8 mouse cellular contexts compared by ENCODE assay signal in the genomic region with DNA sequence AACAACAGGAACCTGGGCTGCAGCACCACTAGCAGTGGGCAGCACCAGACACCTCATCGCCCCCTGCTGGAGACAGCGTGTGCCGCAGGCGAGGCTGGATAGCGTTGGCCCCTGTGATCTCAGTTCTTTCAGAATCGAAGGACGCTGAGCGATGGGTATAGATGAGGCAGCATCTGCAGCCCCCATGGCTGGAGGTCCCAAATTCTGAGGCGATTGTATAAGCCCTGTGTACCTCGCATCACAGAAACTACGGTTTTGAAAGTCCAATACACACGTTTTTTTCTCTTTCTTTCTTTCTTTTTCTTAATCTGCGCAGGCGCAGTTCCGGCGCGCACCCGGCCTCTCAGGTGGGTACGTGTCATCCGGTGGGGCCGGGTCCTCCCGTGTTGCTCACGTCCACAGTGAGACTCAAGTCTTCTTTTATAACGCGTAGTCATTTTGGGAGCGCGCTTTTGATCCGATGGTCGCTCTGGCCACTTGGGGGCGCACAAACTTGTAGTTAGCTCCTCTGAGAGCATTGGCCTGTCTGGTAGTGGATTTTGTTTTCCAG.
DNase-seq lines count a peak whose midpoint lies in the region; ATAC-seq lines count a peak whose summit lies in the region.

No protein-coding gene starts in this region.

- H3K36me3 ChIP-seq in hindbrain, embryonic 13.5 days, result no peaks in the 10 kb centered on the region

- H3K27me3 ChIP-seq in hindbrain, embryonic 13.5 days, result no peaks in the 10 kb centered on the region

- H3K9me3 ChIP-seq in hindbrain, embryonic 13.5 days, result no peaks in the 10 kb centered on the region

- no peaks in the 10 kb centered on the region for H3K4me1 ChIP-seq in hindbrain, embryonic 13.5 days (replicated peaks)

- H3K4me2 ChIP-seq in hindbrain, embryonic 13.5 days, result peak overlapping the region; percentile 61

- peak; percentile 82 for DNase-seq in Muller cell, postnatal 12 days (ENCODE audit: inconsistent ontology term)
- peak; percentile 88 for DNase-seq in cerebellum, adult 9-11 months
- DNase-seq in frontal cortex, postnatal 10 days (ENCODE audit: low spot score in 2 of 2), result peak; percentile 83
- DNase-seq in layer of hippocampus, postnatal 25 days (ENCODE audit: extremely low spot score in 1 of 2, low spot score in 1 of 2), result peak; percentile 87 to 91
- peak; percentile 82 for DNase-seq in lung, postnatal 25 days (ENCODE audit: low spot score)
- peak; percentile 96 for DNase-seq in retina, embryonic 14.5 days (ENCODE audit: low spot score)
- peak; percentile 93 for DNase-seq in thymus, postnatal 4 days

- H3K27ac ChIP-seq in hindbrain, embryonic 13.5 days, result peak overlapping the region; percentile 69

- peak overlapping the region; percentile 73 for H3K9ac ChIP-seq in hindbrain, embryonic 13.5 days

- peak; percentile 97 for ATAC-seq in hindbrain, embryonic 13.5 days (ENCODE audit: low FRiP score)

- under 1% methylated on average over 30 of the region's 30 CpGs for WGBS in hindbrain, embryonic 13.5 days

- H3K4me3 ChIP-seq in hindbrain, embryonic 13.5 days, result peak overlapping the region; percentile 50

Comparison
In these comparisons a context has a peak if more than half of its experiments do, and no peak if none do; other contexts are left out.
1. Peak in every context shown above with its lines: DNase-seq, ATAC-seq, H3K4me3 ChIP-seq and H3K27ac ChIP-seq.